Mouse (Mus musculus) retina, embryonic 14.5 days (tissue): ENCODE measurements at regions not wholly inside any gene's neighbourhood (a gene's known extent, or its start where the extent isn't known, plus 50 kb on each side); places are given as distances from the start of the nearest gene placed in this dataset.

Experiments used
- DNase-seq: peaks from one replicate; pipeline ENCODE4 v3.0.0-alpha.2; 2015; ENCODE audit warnings: low spot score

DNA sequence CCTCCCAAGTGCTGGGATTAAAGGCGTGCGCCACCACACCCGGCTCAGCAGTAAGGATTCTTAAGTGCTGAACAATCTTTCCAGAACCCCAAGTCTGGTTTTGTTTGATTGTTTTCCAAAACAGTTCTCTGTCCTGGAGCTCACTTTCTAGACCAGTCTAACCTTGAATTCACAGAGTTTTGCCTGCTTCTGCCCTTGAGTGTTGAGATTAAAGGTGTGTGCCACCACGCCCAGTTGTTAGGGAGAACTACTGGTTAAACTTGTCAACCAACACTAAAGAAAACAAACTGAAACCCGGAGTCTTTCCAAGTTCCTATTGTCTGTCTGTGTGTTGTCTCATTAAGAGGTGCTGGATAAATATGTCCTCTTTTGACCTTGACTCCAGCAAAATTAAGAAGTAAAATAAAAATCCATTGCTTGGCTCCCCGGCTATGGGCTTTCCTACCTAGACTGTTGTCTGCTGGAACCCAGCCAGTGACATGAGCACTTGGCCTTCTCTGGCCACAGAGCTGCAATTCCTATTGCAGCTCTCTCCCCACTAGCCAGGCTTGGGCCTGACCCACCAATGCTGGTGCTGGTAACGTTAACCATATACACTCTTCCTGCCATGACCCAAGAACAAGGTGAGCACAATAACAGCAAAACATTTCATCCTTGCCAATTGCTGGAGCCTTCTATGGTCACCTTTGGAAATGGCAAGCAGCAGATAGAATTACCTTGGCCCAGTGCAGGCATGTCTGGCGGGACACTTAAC, 51.1 kb upstream of the Klf9 start:
- DNase-seq: no peak
